Mouse (Mus musculus) frontal cortex, postnatal 10 days (tissue): ENCODE measurements around the gene Olfr329-ps.
"Not testable (repeated sequence)": the region's sequence is repeated elsewhere in the genome, so short reads cannot be mapped to it uniquely, and the experiment has no call there.

Source experiments
- DNase-seq, 2 experiments: peaks; one replicate each; pipeline ENCODE4 v3.0.0; 2022; ENCODE audit warnings: low spot score in 2 of 2, mixed read lengths in 1 of 2

The Olfr329-ps gene

DNA sequence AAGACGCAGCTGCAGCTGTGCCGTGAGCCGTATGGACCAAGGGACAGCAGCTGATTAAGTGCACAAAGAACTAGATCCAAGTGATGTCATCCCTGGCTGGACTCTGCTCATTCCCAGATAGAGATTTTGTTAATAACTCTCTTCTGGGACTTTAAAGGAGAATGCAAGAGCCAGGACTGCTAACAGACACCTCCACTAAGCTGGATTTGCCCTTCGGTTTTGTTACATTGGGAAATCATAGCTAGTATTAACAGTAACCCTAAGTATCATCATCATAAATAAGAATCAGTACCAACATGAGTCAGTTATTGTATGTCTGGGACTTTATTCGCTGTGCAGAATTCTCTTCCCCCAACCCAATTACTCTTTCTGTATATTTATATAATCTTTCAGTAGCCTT lies at the start of gene Olfr329-ps:
Gene Olfr329-ps (minus strand): TSS at position 101 of the 400 bp plus-strand sequence.
- no peak for DNase-seq

DNA sequence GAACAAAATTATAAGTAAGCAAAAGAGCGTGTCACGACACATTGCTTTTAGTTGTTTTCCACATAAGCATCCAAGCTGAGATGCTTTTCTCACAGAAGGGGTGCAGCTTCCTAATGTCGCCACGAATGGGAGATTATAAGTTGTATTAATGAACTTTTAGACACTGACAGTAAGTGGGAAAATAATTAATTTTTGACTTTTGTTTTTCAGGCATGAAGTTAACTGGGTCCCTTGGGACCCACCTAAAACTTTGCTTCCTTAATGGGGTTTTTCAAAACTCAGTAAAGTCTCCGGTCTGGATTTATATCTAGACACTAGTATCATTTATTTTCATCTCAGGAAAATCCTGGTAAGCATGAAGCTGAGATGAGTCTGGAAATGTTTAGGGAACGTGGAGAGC lies 48.6 kb upstream of the Olfr329-ps start, which contains the start of gene Olfr324:
Gene Olfr324 (plus strand): TSS at position 301 of the 400 bp plus-strand sequence.
- DNase-seq, result no peak

DNA sequence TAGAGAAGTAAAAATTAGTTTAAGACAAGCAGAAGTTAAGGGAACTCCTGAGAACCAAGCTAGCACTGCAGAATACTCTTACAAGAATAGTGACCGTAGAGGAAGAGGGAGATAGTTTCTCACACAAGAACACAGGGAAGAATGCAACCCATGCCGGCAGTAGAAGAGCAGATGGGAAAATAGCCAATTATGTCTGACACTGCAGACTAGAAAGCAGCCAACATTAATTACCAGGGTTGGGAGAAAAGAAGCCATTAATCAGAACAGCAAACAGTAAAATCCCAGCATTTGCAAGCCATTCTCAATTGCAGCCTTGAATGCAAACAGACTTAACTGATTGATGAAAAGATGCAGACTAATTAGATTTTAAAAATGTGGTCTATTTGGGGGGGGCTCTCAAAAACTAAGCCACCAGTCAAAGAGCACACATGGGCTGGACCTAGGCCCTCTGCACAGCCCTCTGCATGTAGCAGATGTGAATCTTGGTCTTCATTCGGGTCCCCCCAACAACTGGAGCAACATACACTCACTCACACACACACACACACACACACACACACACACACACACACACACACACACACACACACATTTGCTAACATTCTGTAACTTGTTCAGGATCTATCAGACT lies 42.5 kb upstream of the Olfr329-ps start:
- no peak for DNase-seq

DNA sequence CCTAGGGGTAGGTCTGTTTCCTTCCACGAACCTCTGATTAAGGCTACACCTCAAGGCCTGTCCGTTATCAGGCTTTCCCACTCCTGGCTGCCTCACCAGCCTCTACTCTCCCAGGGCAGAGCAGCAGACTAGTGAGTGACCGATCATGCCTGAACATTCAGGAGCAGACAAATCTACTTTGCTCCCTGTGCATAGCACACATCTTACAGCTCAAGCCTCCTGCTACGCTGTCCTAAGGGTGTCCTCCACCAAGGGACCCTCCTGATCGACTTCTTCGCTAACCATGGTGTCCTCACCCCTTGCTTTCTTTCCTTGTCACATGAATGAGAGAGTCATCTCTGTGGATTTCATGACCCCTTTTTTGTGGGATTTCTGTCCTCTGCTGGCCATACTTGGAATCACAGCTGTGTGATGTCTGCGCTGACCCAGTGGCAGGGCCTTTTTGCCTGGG lies 41.7 kb upstream of the Olfr329-ps start:
- DNase-seq, result peak in 1 of 2 experiments; percentile 16

DNA sequence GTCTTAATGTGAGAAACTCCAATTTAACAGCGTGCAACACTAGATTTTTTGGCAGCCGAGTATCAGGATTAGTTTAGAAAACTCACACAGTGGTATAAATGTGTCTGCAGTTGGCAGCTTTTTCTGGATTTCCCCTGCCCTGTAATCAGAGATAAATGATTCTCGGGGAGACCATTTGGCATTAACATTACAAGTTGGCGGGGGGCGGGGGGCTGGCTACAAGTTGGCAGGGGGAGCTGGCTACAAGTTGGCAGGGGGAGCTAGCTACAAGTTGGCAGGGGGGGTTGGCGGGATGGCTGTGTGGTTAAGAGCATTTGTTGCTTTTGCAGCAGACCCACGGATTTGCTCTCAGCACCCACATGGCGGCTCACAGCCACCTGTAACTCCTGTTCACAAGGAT lies 32.4 kb upstream of the Olfr329-ps start:
- DNase-seq, result peak; percentile 12

DNA sequence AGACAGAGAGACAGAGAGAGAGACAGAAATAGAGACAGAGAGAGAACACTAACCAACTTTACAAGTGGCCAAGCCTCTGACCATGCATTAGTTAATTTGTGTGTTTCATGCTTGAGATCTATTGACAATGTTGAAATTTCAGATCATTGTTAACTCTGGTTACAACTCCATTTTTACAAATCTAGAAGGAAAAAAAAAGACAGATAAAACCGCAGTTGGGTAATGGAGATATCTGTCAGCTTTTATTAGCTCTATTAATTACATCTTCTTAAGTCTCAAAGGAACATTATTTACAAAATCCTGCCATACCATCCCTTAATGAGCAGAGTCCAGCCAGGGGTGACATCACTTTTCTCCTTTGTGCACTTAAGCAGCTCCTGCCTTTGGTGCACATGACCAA lies 31.2 kb upstream of the Olfr329-ps start, which contains the start of gene Olfr325:
Gene Olfr325 (plus strand): TSS at position 301 of the 400 bp plus-strand sequence.
- DNase-seq, result no peak

DNA sequence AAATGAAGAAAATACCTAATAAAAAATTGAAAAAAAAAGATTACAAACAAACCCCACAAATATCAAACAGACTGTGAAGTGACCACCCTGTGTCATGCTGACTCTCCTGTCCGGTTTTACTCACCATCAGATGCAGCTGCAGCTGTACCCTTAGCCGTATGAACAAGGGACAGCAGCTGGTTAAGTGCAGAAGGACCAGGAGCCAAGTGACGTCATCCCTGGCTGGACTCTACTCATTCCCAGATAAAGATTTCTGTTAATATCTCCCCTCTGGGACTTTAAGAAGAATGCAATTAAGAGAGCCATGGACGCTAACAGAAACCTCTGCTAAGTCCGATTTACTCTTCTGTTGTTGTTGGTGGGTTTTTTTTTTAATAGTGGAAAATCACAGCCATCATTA lies 24.2 kb upstream of the Olfr329-ps start, which contains the start of gene Olfr224:
Gene Olfr224 (minus strand): TSS at position 149 of the 400 bp plus-strand sequence.
- DNase-seq, result no peak

DNA sequence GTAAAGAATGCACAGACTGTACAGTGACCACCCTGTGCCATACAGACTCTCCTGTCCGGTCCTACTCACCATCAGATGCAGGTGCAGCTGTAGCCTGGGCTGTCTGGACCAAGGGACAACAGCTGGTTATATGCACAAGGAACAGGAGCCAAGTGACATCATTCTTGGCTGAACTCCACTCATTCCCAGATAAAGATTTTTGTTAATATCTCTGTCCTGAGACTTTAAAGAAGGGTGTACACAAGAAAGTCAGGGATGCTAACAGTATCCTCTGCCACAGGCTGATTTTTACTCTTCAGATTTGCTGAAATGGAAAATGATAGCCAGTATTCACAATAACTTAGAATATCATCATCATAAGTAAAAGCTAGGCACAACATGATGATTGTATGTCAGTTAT lies 9.3 kb upstream of the Olfr329-ps start, which contains the start of gene Olfr328:
Gene Olfr328 (minus strand): TSS at position 101 of the 400 bp plus-strand sequence.
- DNase-seq, result no peak

DNA sequence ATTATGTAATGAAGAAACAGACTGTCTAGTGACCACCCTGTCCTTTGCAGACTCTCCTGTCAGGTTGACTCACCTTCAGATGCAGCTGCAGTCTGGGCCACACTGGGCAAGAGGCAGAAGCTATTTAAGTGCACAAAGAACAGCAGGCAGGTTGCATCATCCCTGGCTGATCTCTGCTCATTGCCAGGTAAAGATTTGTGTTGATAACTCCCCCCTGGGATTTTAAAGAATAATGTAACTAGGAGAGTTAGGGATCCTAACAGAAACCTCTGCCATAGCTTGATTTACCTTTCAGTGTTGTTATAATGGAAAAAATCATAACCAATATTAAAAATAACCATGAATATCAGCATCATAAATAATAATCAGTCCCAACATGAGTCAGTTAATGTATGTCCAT lies 11.5 kb downstream of the Olfr329-ps start, which contains the start of gene Olfr330:
Gene Olfr330 (minus strand): TSS at position 101 of the 400 bp plus-strand sequence.
- not testable (repeated sequence) for DNase-seq

DNA sequence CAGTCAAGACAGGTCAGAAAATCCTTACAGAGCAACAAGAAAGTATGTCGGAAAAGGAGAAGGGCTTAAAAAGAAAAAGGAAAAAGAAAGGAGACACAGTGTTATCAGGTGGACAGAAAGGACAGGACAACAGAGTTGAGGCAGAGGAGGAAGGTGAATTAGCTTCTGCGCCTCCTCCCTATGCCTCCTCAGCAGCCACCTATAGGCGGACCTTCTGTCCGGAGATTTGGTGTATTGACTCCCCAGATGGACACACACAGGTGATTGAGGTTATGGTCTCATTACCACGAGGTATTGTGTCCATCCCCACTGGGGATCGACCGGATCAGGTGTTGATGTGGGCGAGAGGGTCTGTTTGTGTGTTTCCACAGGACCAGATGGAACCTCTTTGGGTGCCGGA lies 26.5 kb downstream of the Olfr329-ps start:
- DNase-seq, result peak in 1 of 2 experiments; percentile 23

DNA sequence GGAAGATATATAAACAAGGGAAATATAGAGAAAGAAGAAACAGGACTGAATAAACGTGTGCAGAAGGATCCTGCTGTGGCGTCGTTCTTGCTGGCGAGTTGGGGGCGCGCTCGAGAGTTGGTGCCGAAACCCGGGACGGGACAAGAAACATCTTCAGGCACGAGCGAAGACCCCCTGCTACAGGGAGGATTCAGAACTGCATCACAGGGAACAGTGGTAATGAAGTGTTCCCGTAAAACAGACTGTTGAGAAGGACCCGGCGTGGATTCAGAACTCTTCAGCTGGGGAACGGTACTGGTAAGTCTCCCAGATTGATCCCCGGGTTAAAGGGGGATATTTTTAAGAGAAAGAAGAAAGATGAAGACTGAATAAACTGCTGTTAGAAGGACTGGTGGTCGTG lies 27.3 kb downstream of the Olfr329-ps start:
- DNase-seq, result peak; percentile 75 to 80

DNA sequence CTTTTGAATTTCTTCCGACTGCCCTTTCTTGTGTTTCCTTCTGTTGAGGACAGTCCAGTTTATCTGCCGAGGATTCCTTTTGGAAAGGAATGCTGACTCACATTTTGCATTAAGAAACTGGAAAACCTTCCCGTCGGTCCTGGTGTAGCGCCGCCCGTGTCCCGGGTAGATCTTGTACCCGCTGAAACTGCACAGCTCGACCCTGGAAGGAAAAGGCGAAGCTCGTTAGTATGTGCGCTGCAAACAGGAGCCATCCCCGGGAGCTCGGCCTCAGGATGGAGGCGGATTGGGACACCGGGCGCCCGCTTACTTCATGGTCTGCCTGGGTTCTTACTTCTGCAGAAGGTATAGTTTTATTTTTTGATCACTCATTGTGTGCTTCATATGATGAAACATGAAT lies 37.2 kb downstream of the Olfr329-ps start:
- DNase-seq, result not testable (repeated sequence)

DNA sequence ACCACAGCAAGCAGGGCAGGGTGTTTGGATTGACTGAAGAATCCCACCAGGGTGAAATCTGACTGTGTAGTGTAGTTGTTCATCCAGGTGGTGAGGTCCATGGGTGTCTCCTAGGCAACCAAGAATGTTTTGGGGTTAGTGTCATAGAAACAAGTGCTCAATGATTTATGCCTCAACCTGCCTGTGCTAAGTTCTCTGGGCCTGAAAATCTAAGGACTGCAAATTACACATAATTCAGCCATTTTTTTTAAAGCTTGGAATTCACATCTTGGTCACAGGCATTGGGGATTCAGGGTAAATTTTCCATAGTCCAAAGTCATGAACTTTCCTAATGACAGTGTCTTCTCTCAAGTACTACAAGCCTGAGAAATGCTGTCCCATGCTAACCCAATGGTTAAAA lies 43.8 kb downstream of the Olfr329-ps start, which contains the start of gene Olfr331:
Gene Olfr331 (minus strand): TSS at position 101 of the 400 bp plus-strand sequence.
- DNase-seq, result not testable (repeated sequence)

DNA sequence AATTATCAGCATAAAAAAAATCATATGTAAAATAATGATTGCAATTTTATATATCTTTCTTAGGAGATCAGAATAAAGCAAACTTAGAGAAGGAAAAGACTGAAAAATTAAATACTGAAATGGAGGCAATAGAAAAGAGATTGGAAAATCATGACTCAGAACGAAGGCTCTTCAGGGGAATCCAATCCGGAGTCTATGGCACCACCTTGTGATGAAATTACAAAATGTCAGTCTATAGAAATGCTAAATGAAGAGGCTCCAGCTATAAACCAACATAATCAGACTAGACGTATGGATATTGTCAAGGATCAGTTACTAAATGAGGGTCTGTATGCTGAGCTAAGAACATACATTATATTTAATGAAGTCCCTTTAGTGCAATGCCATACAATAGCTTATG lies 46.9 kb downstream of the Olfr329-ps start:
- no peak for DNase-seq

DNA sequence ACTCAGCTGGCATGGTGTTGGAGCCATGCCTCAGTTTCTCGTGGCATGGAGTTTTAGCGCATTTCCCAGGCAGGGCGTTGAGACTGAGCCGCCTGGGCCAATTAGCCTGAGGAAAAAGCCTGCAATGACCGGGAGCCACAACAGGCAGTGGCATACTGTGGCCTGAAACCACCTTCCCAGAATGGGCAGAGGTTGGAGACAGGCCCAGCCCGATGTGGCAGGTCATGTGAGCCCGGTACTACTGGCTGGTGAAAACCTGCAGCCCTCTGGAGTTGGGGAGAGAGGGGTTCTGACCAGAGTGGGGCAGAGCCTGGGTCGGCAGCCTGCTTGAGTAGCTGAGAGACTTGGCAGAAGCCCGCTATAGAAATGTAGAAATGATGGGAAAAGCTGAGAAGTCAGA lies 47.5 kb downstream of the Olfr329-ps start:
- DNase-seq, result no peak

DNA sequence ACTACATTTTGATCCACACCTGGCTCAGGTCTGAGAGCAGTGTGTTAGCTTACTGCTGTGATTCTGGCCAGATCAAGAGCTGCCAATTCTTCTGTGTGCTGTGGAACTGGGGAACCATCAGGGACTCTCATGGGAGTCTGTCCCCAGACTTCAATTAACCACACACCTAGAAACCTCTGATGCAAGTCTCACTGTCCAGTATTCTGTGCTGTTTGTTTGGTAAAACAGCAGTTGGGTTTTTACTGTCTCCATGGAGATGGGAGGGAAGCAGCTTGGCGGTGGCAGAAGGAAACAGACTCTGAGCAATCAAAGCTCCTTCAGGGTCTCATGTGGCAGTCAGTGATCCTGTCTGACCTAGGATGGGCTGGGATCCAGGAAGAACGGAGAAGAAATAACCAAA lies 53.8 kb downstream of the Olfr329-ps start, which contains the start of gene Olfr332:
Gene Olfr332 (minus strand): TSS at position 101 of the 400 bp plus-strand sequence.
- DNase-seq, result no peak
